Mouse (Mus musculus): ENCODE data around the gene Nt5c1a. TPM values are rescaled to one million over a fixed set of nuclear protein-coding genes. Genes with fewer than 3 reads are reported as not detected.

Gene Nt5c1a
- total RNA-seq, 2 experiments from 2014 or later = 15.3 to 15.7 TPM

DNA sequence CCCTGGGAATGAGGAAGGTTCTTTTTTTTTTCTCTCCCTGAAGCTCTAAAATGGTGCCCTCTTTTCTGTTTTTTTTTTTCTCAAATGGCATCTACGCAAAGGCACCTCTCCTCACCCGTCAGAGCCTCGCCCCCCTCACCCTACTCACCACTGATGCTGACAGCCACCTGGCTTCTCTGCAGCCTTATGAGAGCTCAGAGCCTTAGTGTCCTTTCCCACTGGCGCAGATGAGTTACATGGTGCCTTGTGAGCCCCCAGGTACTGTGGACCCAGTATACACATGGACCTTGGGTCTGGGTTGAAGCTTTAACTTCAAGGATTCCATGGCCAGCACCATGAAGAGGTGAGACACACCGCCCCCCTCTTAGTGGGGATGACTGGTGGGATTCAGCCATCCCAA lies 45.3 kb downstream of the Nt5c1a start:
- no peak for DNase-seq (ENCODE audit: low spot score in 2 of 2)

GRCm38 (mm10) chr4:123247147-123247880 lies 46.0 kb downstream of the Nt5c1a start:
- no peak for DNase-seq (ENCODE audit: low spot score in 2 of 2)

DNA sequence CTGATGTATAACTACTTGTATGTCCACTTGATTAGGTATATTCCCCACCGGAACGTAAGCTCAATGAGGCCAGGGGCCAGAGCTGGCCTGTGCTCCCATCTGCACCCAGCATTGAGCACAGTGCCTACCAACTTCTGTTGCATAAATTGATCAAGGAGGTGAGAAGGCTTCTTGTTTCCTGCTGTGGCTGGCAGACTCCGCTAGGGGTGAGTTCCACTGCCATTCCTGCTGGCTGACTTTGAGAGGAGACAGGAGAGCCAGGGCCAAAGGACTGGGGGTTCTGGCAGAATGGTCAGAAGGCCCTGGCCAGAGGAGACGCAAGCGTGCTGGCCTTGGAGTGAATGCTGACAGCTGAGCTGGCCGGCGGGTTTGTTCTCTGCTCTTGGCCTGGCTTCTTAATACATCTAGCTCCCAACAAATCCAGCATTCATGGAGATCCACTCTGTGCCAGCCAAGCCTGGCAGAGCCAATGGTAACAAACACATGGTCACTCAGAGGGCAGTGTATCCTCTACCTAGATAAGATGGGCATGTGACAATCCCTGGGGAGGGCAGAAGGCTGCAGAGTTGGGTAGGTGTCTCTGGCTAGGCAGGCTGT lies 47.8 kb downstream of the Nt5c1a start:
- DNase-seq (ENCODE audit: low spot score in 2 of 2) = peak in 1 of 2 experiments; percentile 53

- DNase-seq (ENCODE audit: low spot score in 2 of 2) = no peak
These were observed 50.9 kb downstream of the Nt5c1a start for GRCm38 (mm10) chr4:123252214-123252613.

DNA sequence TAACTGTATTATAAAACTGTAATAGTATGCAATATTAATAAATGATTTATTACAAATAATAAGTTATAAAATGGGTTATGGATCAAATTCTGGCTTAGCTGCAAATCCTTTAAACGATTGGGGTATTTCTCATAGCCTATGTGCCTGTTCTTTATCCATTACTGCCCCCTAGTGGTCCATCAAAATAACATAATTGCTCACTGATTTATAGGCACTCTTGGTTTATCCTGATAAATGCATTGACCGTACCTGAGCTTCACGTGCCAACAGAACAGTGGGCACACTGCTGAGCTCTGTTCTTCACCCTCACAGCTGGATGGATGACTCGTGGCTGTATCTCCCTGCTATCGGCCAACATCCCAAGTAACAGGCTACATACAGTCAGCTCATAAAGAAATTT lies 53.3 kb downstream of the Nt5c1a start:
- no peak for DNase-seq (ENCODE audit: low spot score in 2 of 2)

GRCm38 (mm10) chr4:123260071-123260746 lies 58.9 kb downstream of the Nt5c1a start:
- no peak for DNase-seq (ENCODE audit: low spot score in 2 of 2)

DNA sequence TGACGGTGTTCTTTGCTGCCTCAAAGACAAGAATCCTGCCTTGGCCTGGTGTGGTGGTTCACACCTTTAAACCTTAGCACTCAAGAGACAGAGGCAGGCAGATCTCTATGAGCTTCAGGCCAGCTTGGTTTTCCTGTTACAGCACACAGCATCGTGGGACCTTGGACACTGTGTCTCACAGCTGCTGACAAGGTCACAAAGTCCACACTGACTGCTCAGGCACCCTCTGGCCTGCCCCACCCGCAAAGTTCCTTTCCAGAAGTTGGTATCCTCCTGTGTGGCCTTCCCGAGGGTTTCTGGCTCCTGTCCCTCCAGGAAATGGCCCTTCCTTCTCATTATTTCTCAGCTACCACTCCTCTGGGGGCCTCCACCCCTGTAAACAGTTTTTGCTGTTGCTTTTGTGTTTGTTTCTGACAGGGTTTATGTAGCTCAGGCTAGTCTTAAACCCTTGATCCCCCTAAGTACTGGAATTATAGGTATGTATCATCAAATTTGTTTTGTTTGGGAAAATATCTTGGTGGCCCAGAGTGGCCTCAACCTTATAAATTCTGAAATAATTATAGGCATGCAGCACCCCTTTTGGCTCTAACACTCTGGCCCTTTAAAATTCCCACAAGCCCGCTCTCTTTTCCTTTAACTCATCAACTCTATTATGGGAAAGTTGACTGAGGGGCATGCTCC lies 60.6 kb downstream of the Nt5c1a start, which contains the start of gene Pabpc4:
Gene Pabpc4 (plus strand): TSS at position 631 of the 681 bp plus-strand sequence.
- no peak for DNase-seq (ENCODE audit: low spot score in 2 of 2)

Other genes with a start within 250 kb of the Nt5c1a start
- under 1 TPM; 0.59 to 0.90 TPM for gene Mfsd2a, start 240.3 kb upstream of the Nt5c1a start, total RNA-seq (2021)
- 1 to 10 TPM; 2.8 to 2.9 TPM for gene Mycl, start 205.9 kb upstream of the Nt5c1a start, total RNA-seq (2021)
- gene Trit1, start 184.9 kb upstream of the Nt5c1a start, total RNA-seq (2021) = 10 to 100 TPM; 19.1 to 19.7 TPM
- under 1 TPM in 1 of 2 experiments, not detected in 1; 0.20 TPM for gene Bmp8b, start 96.3 kb upstream of the Nt5c1a start, total RNA-seq (2021)
- gene Oxct2b, start 85.2 kb upstream of the Nt5c1a start, total RNA-seq (2021) = not detected
- gene Ppie, start 61.6 kb upstream of the Nt5c1a start, total RNA-seq (2021) = 10 to 100 TPM; 57.1 to 57.8 TPM
- gene Hpcal4, start 18.3 kb upstream of the Nt5c1a start, total RNA-seq (2021) = 1 to 10 TPM; 3.1 to 5.5 TPM
- 10 to 100 TPM; 12.4 to 17.6 TPM for gene Heyl, start 32.1 kb downstream of the Nt5c1a start, total RNA-seq (2021)
- gene Pabpc4, start 60.8 kb downstream of the Nt5c1a start, total RNA-seq (2021) = 100 to 1,000 TPM; 104 to 119 TPM
- not detected for gene Oxct2a, start 122.1 kb downstream of the Nt5c1a start, total RNA-seq (2021)
- gene Bmp8a, start 141.7 kb downstream of the Nt5c1a start, total RNA-seq (2021) = not detected